Comparison of ENCODE assay signal across 19 mouse cellular contexts in genomic region chr14:10171761-10172160, GRCm38 (mm10).
DNase-seq lines count a peak whose midpoint lies in the region.
"Had no signal": no experiment of that assay in that cellular context is flagged by ENCODE, and none has a peak within 500 bp of the region (broad histone marks: within the 10 kb centered on the region; RNA-seq: fewer than 3 reads in every experiment).

No protein-coding gene starts in this region.

- peak; percentile 20 for DNase-seq in embryo, embryonic 10.5 days (ENCODE audit: low spot score)
- no peak for DNase-seq in embryo, embryonic 10 days (ENCODE audit: low spot score)
- peak; percentile 6 for DNase-seq in kidney, postnatal 10 days
- DNase-seq in kidney, adult 8-10 months: no peak
- peak; percentile 63 for DNase-seq in Muller cell, postnatal 12 days (ENCODE audit: inconsistent ontology term)
- peak; percentile 27 for DNase-seq in adrenal gland, postnatal 36 days
- DNase-seq in left cerebral cortex, postnatal 36 days (ENCODE audit: low spot score in 2 of 2): no peak
- DNase-seq: B cell, adult 2 months; cerebellum, adult 2 months; cerebellum, postnatal 14 days; gastrocnemius, postnatal 10 days; heart, postnatal 10 days; liver; lung, adult 2 months; lung, postnatal 10 days; right cerebral cortex, adult 18-20 months; spleen, adult 18-20 months; thymus, adult 18-20 months; thymus, postnatal 25 days had no signal

- intact Hi-C loops in left cerebral cortex, postnatal 36 days (cut with DNase I): no loop called here

Comparison
In these comparisons a context has a peak if more than half of its experiments do, and no peak if none do; other contexts are left out.
1. DNase-seq: peak in embryo, embryonic 10.5 days (single experiment), kidney, postnatal 10 days (single experiment), Muller cell, postnatal 12 days (single experiment) and adrenal gland, postnatal 36 days (2 of 2); none in embryo, embryonic 10 days (single experiment), kidney, adult 8-10 months (0 of 2) and left cerebral cortex, postnatal 36 days (0 of 2).